Mouse (Mus musculus) heart, adult 8-10 months (tissue): ENCODE results near the gene Cd34. TPM values are rescaled to one million over a fixed set of nuclear protein-coding genes. Genes with fewer than 3 reads are reported as not detected.

Experiments
- total RNA-seq, 4 experiments: library from RNA; stranded (reverse); gene quantifications; 2 replicates each; pipeline ENCODE4 v1.2.4; 2022

The Cd34 gene
- total RNA-seq, 4 experiments from 2014 or later: 70.6 to 81.5 (median 80.7) TPM

Other genes starting within 250 kb of the Cd34 start
- 1 to 10 TPM in 3 of 4 experiments, under 1 TPM in 1; 0.46 to 1.3 (median 1.0) TPM for gene Cd46, start 153.4 kb downstream of the Cd34 start, total RNA-seq
- gene Cr1l, start 192.8 kb downstream of the Cd34 start, total RNA-seq: 10 to 100 TPM; 62.8 to 70.8 (median 66.0) TPM
- under 1 TPM in 3 of 4 experiments, not detected in 1; 0.09 to 0.29 (median 0.27) TPM for gene Cr2, start 237.9 kb downstream of the Cd34 start, total RNA-seq